Mouse (Mus musculus) adrenal gland, adult (tissue): ENCODE results near the gene E030025P04Rik.

ENCODE experiments used
- DNase-seq, 2 experiments: peaks; one replicate each; pipeline ENCODE4 v3.0.0; 2022 to 2023; ENCODE audit warnings: low spot score in 1 of 2; ENCODE audit not compliant: inconsistent age in 2 of 2

The E030025P04Rik gene

GRCm38 (mm10) chr11:109144236-109144635 lies at the start of gene E030025P04Rik:
TSS of gene E030025P04Rik (minus strand) at chr11:109144369.
- DNase-seq = peak; percentile 23 to 62

- DNase-seq = peak; percentile 73 to 94
These were observed 48.7 kb upstream of the E030025P04Rik start for GRCm38 (mm10) chr11:109192673-109193557.

- no peak for DNase-seq
These were observed 44.1 kb upstream of the E030025P04Rik start for GRCm38 (mm10) chr11:109188235-109188634.

- DNase-seq = no peak
These were observed 43.5 kb upstream of the E030025P04Rik start for GRCm38 (mm10) chr11:109187631-109188184.

- DNase-seq = peak in 1 of 2 experiments; percentile 42
These were observed 36.9 kb upstream of the E030025P04Rik start for GRCm38 (mm10) chr11:109181118-109181517.

GRCm38 (mm10) chr11:109180290-109180689 lies 36.1 kb upstream of the E030025P04Rik start:
- DNase-seq = no peak

GRCm38 (mm10) chr11:109178788-109179518 lies 34.8 kb upstream of the E030025P04Rik start:
- DNase-seq = peak; percentile 58 to 80

GRCm38 (mm10) chr11:109175376-109175969 lies 31.3 kb upstream of the E030025P04Rik start:
- DNase-seq = no peak

- DNase-seq = no peak
These were observed 28.1 kb upstream of the E030025P04Rik start for GRCm38 (mm10) chr11:109172224-109172623.

- no peak for DNase-seq
These were observed 26.6 kb upstream of the E030025P04Rik start for GRCm38 (mm10) chr11:109170771-109171170.

- DNase-seq = no peak
These were observed 13.5 kb upstream of the E030025P04Rik start for GRCm38 (mm10) chr11:109157694-109158093.

- peak; percentile 17 to 39 for DNase-seq
These were observed 747 bp upstream of the E030025P04Rik start for GRCm38 (mm10) chr11:109144890-109145341.

GRCm38 (mm10) chr11:109126482-109126881 lies 17.7 kb downstream of the E030025P04Rik start:
- DNase-seq = peak; percentile 66 to 87

- DNase-seq = peak; percentile 72 to 85
These were observed 18.7 kb downstream of the E030025P04Rik start for GRCm38 (mm10) chr11:109125451-109125850.

- DNase-seq = peak; percentile 18 to 65
These were observed 19.9 kb downstream of the E030025P04Rik start for GRCm38 (mm10) chr11:109124284-109124683.

- no peak for DNase-seq
These were observed 34.3 kb downstream of the E030025P04Rik start for GRCm38 (mm10) chr11:109109826-109110346.

- DNase-seq = no peak
These were observed 35.1 kb downstream of the E030025P04Rik start for GRCm38 (mm10) chr11:109109056-109109455.

- DNase-seq = no peak
These were observed 36.5 kb downstream of the E030025P04Rik start for GRCm38 (mm10) chr11:109107518-109108205.

GRCm38 (mm10) chr11:109106751-109107150 lies 37.4 kb downstream of the E030025P04Rik start:
- DNase-seq = no peak

- DNase-seq = no peak
These were observed 38.0 kb downstream of the E030025P04Rik start for GRCm38 (mm10) chr11:109106181-109106580.
